In genomic region chr9:75653981-75654911, GRCm38 (mm10) we compare ENCODE assay signal across 8 mouse cellular contexts. TPM values are rescaled to one million over a fixed set of nuclear protein-coding genes. Genes with fewer than 3 reads are reported as not detected.
A peak's percentile ranks its signal among the peaks of the same experiment; 100 is the strongest.
DNase-seq lines count a peak whose midpoint lies in the region; ATAC-seq lines count a peak whose summit lies in the region.

No protein-coding gene starts in this region.

- no peak overlapping the region for H3K4me3 ChIP-seq in heart, embryonic 11.5 days (ENCODE audit: low read depth, low read length)
- H3K4me3 ChIP-seq in neural tube, embryonic 13.5 days = no peak overlapping the region
- no peak overlapping the region for H3K4me3 ChIP-seq in neural tube, embryonic 15.5 days (replicated peaks)
- no peak overlapping the region for H3K4me3 ChIP-seq in heart, embryonic 14.5 days (ENCODE audit: control insufficient read depth in 1 of 2, insufficient read depth in 1 of 2, low read depth in 1 of 2, low read length in 2 of 2)

- H3K27ac ChIP-seq in heart, embryonic 11.5 days (ENCODE audit: low read depth, low read length) = no peak overlapping the region
- peak overlapping the region; percentile 25 for H3K27ac ChIP-seq in neural tube, embryonic 13.5 days (replicated peaks)
- no peak overlapping the region for H3K27ac ChIP-seq in neural tube, embryonic 15.5 days (replicated peaks)
- H3K27ac ChIP-seq in heart, embryonic 14.5 days (replicated peaks in 1 of 2; ENCODE audit: control insufficient read depth in 1 of 2, insufficient read depth in 1 of 2, low read depth in 2 of 2, low read length in 2 of 2) = peak overlapping the region in 1 of 2 experiments; percentile 23; a peak in 1 of 4 replicates

- H3K4me1 ChIP-seq in heart, embryonic 11.5 days (ENCODE audit: control insufficient read depth, insufficient read depth, low read length) = no peaks in the 10 kb centered on the region
- H3K4me1 ChIP-seq in neural tube, embryonic 13.5 days (replicated peaks) = peaks cover 11% of the 10 kb centered on the region
- H3K4me1 ChIP-seq in neural tube, embryonic 15.5 days = no peaks in the 10 kb centered on the region
- H3K4me1 ChIP-seq in heart, embryonic 14.5 days (ENCODE audit: control insufficient read depth in 2 of 2, insufficient read depth in 2 of 2, low read length in 2 of 2) = peaks cover 5% of the 10 kb centered on the region in 2 experiments

- no peak overlapping the region for H3K9ac ChIP-seq in heart, embryonic 11.5 days (ENCODE audit: low read depth, low read length)
- H3K9ac ChIP-seq in neural tube, embryonic 13.5 days = no peak overlapping the region
- no peak overlapping the region for H3K9ac ChIP-seq in neural tube, embryonic 15.5 days (replicated peaks)
- no peak overlapping the region for H3K9ac ChIP-seq in heart, embryonic 14.5 days (ENCODE audit: low read length)

- H3K27me3 ChIP-seq in heart, embryonic 11.5 days (ENCODE audit: control insufficient read depth, insufficient read depth, low read length) = no peaks in the 10 kb centered on the region
- H3K27me3 ChIP-seq in neural tube, embryonic 13.5 days = no peaks in the 10 kb centered on the region
- no peaks in the 10 kb centered on the region for H3K27me3 ChIP-seq in neural tube, embryonic 15.5 days (replicated peaks)
- no peaks in the 10 kb centered on the region for H3K27me3 ChIP-seq in heart, embryonic 14.5 days (ENCODE audit: control insufficient read depth, insufficient read depth, low read length)

- DNase-seq in heart, adult 11 months = peak; percentile 95
- DNase-seq in retina, embryonic 14.5 days (ENCODE audit: low spot score) = peak; percentile 33
- no peak for DNase-seq in B cell, adult 2 months
- no peak for DNase-seq in testis, postnatal 10 days (ENCODE audit: low spot score)

- H3K4me2 ChIP-seq in heart, embryonic 11.5 days = no peak overlapping the region
- H3K4me2 ChIP-seq in neural tube, embryonic 13.5 days = no peak overlapping the region
- no peak overlapping the region for H3K4me2 ChIP-seq in neural tube, embryonic 15.5 days
- H3K4me2 ChIP-seq in heart, embryonic 14.5 days (ENCODE audit: low read length) = 0 out of 2 replicates have a peak overlapping the region, but pooled peaks have one; percentile 9

- H3K9me3 ChIP-seq in heart, embryonic 11.5 days (replicated peaks; ENCODE audit: control insufficient read depth, low read length) = no peaks in the 10 kb centered on the region
- H3K9me3 ChIP-seq in neural tube, embryonic 13.5 days = no peaks in the 10 kb centered on the region
- no peaks in the 10 kb centered on the region for H3K9me3 ChIP-seq in neural tube, embryonic 15.5 days (replicated peaks)
- H3K9me3 ChIP-seq in heart, embryonic 14.5 days (ENCODE audit: control insufficient read depth, low read length) = no peaks in the 10 kb centered on the region

- WGBS in heart, embryonic 11.5 days (ENCODE audit: insufficient replicate concordance) = 31% methylated on average over 12 of the region's 12 CpGs
- WGBS in neural tube, embryonic 13.5 days = 37% methylated on average over 12 of the region's 12 CpGs
- 44% methylated on average over 12 of the region's 12 CpGs for WGBS in neural tube, embryonic 15.5 days
- 23% methylated on average over 12 of the region's 12 CpGs for WGBS in heart, embryonic 14.5 days

- no peaks in the 10 kb centered on the region for H3K36me3 ChIP-seq in heart, embryonic 11.5 days (ENCODE audit: control insufficient read depth, insufficient read depth, low read length)
- H3K36me3 ChIP-seq in neural tube, embryonic 13.5 days = peaks cover 79% of the 10 kb centered on the region
- peaks cover 60% of the 10 kb centered on the region for H3K36me3 ChIP-seq in neural tube, embryonic 15.5 days
- H3K36me3 ChIP-seq in heart, embryonic 14.5 days (ENCODE audit: control insufficient read depth, insufficient read depth, low read length) = no peaks in the 10 kb centered on the region

- ATAC-seq in heart, embryonic 11.5 days (replicated peaks; ENCODE audit: insufficient number of reproducible peaks, low FRiP score, low TSS enrichment) = no peak
- ATAC-seq in neural tube, embryonic 13.5 days (ENCODE audit: low read depth) = peak; percentile 47; the same call in 1 of the 2 replicates
- no peak for ATAC-seq in neural tube, embryonic 15.5 days (ENCODE audit: low FRiP score)
- ATAC-seq in heart, embryonic 14.5 days (ENCODE audit: insufficient number of reproducible peaks, insufficient read depth, low FRiP score, low read depth) = no peak

RNA-seq across cellular contexts. Expression of gene Lysmd2, which starts 28.7 kb away (rescaled TPM):
- polyA plus RNA-seq in heart, embryonic 11.5 days (2014; fragmentation: Nextera tagmentation; extraction: Ambion mirVana) = 16.3 and 18.4 TPM in 2 replicates
- 26.9 and 27.0 TPM in 2 replicates for polyA plus RNA-seq in neural tube, embryonic 13.5 days (2015; fragmentation: Nextera tagmentation; extraction: Ambion mirVana)
- 33.8 and 39.5 TPM in 2 replicates for polyA plus RNA-seq in neural tube, embryonic 15.5 days (2015; fragmentation: Nextera tagmentation; extraction: Ambion mirVana)
- polyA plus RNA-seq in heart, embryonic 14.5 days (2014; fragmentation: Nextera tagmentation; extraction: Ambion mirVana) = 20.5 and 21.3 TPM in 2 replicates

RNA-seq across cellular contexts. Expression of gene Scg3, which starts 29.6 kb away (rescaled TPM):
- 0.30 and 0.33 TPM in 2 replicates for polyA plus RNA-seq in heart, embryonic 11.5 days (2014; fragmentation: Nextera tagmentation; extraction: Ambion mirVana)
- 132 and 137 TPM in 2 replicates for polyA plus RNA-seq in neural tube, embryonic 13.5 days (2015; fragmentation: Nextera tagmentation; extraction: Ambion mirVana)
- 102 and 123 TPM in 2 replicates for polyA plus RNA-seq in neural tube, embryonic 15.5 days (2015; fragmentation: Nextera tagmentation; extraction: Ambion mirVana)
- 0.13 and 0.41 TPM in 2 replicates for polyA plus RNA-seq in heart, embryonic 14.5 days (2014; fragmentation: Nextera tagmentation; extraction: Ambion mirVana)

RNA-seq across cellular contexts. Expression of gene Tmod2, which starts 43.1 kb away (rescaled TPM):
- polyA plus RNA-seq in heart, embryonic 11.5 days (2014; fragmentation: Nextera tagmentation; extraction: Ambion mirVana) = 5.9 and 6.1 TPM in 2 replicates
- polyA plus RNA-seq in neural tube, embryonic 13.5 days (2015; fragmentation: Nextera tagmentation; extraction: Ambion mirVana) = 171 and 178 TPM in 2 replicates
- 252 and 283 TPM in 2 replicates for polyA plus RNA-seq in neural tube, embryonic 15.5 days (2015; fragmentation: Nextera tagmentation; extraction: Ambion mirVana)
- polyA plus RNA-seq in heart, embryonic 14.5 days (2014; fragmentation: Nextera tagmentation; extraction: Ambion mirVana) = 3.2 and 4.1 TPM in 2 replicates

Comparison
In these comparisons a context has a peak if more than half of its experiments do, and no peak if none do; other contexts are left out.
1. DNase-seq: peak in heart, adult 11 months (single experiment) and retina, embryonic 14.5 days (single experiment); none in B cell, adult 2 months (0 of 2) and testis, postnatal 10 days (single experiment).
2. RNA of gene Scg3, which starts 29.6 kb away (polyA plus RNA-seq): 132 to 137 TPM in neural tube, embryonic 13.5 days and 102 to 123 TPM in neural tube, embryonic 15.5 days; 0.13 to 0.41 TPM in heart, embryonic 14.5 days and 0.30 to 0.33 TPM in heart, embryonic 11.5 days; every median in the first group is over 10 times any median in the second.
3. RNA of gene Tmod2, which starts 43.1 kb away (polyA plus RNA-seq): 252 to 283 TPM in neural tube, embryonic 15.5 days and 171 to 178 TPM in neural tube, embryonic 13.5 days; 5.9 to 6.1 TPM in heart, embryonic 11.5 days and 3.2 to 4.1 TPM in heart, embryonic 14.5 days; every median in the first group is over 10 times any median in the second.